Mouse (Mus musculus) neural tube, embryonic 12.5 days (tissue): ENCODE results near the gene Spn. TPM values are rescaled to one million over a fixed set of nuclear protein-coding genes. Genes with fewer than 3 reads are reported as not detected.
"Not testable (repeated sequence)": the region's sequence is repeated elsewhere in the genome, so short reads cannot be mapped to it uniquely, and the experiment has no call there.

Source experiments
- ATAC-seq: fragments of 200-750 bp; cut with Nextera tagmentation; 2 replicates; pipeline ENCODE4 v1.8.0; 2017; ENCODE audit warnings: low read depth, mild to moderate bottlenecking, moderate TSS enrichment, moderate library complexity; ENCODE audit not compliant: low FRiP score
- H3K27ac ChIP-seq: fragments of 300-500 bp; sonication (generic); 2 replicates; pipeline ENCODE4 v1.5.1; 2016
- H3K27me3 ChIP-seq: fragments of 300-500 bp; sonication (generic); replicated peaks from 2 replicates; pipeline ENCODE4 v1.6.1; 2016; ENCODE audit warnings: mild to moderate bottlenecking
- H3K36me3 ChIP-seq: fragments of 300-500 bp; sonication (generic); 2 replicates; pipeline ENCODE4 v1.6.1; 2016; ENCODE audit warnings: mild to moderate bottlenecking
- H3K4me1 ChIP-seq: fragments of 300-500 bp; sonication (generic); 2 replicates; pipeline ENCODE4 v1.6.1; 2016
- H3K4me2 ChIP-seq: fragments of 300-500 bp; sonication (generic); replicated peaks from 2 replicates; pipeline ENCODE4 v1.6.1; 2016; ENCODE audit warnings: mild to moderate bottlenecking
- H3K4me3 ChIP-seq: fragments of 300-500 bp; sonication (generic); 2 replicates; pipeline ENCODE4 v1.5.1; 2016
- H3K9ac ChIP-seq: fragments of 300-500 bp; sonication (generic); 2 replicates; pipeline ENCODE4 v1.6.1; 2016; ENCODE audit warnings: mild to moderate bottlenecking
- H3K9me3 ChIP-seq: fragments of 300-500 bp; sonication (generic); 2 replicates; pipeline ENCODE4 v1.6.1; 2016; ENCODE audit warnings: mild to moderate bottlenecking
- WGBS: fragments of 180-500 bp; shearing (Covaris S2); methylation state at CpG from one replicate; pipeline ENCODE4 v1.1.7; 2016; 5-methylcytosine and 5-hydroxymethylcytosine counted together
- polyA plus RNA-seq: library from polyadenylated mRNA; unstranded; fragments of >200 nt; fragmentation: Nextera tagmentation; extraction: Ambion mirVana; gene quantifications from 2 replicates; pipeline ENCODE4 v1.2.1, GENCODE M21; 2016

Spn gene
- polyA plus RNA-seq, 1 experiment from 2014 or later, result 0.34 TPM

DNA sequence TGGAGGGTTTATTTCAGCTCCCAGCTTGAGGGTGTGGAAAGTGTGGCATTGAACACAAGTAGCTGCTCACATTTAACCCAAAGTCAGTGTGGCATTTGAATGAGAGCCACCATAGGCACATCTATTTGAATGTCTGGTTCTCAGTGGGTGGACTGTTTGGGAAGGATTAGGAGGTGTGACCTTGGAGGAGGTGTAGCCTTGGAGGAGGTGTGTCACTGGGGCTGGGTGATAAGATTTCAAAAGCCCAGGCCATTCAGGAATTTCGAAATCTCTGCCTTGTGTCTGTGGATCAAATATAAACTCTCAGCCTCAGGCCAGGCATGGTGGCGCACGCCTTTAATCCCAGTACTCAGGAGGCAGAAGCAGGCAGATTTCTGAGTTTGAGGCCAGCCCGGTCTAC, 38.7 kb downstream of the Spn start:
- Histone ChIP-seq H3K4me1 (no peaks in the 10 kb centered on the region), H3K27me3 (no peaks in the 10 kb centered on the region), H3K27ac (no peak overlapping the region), H3K9me3 (no peaks in the 10 kb centered on the region), H3K36me3 (no peaks in the 10 kb centered on the region), H3K4me2 (no peak overlapping the region), H3K4me3 (no peak overlapping the region), H3K9ac (no peak overlapping the region)
- 88% methylated on average over 4 of the region's 4 CpGs for WGBS
- ATAC-seq, result no peak

- no peak for ATAC-seq
- 87% methylated on average over 5 of the region's 5 CpGs for WGBS
- no peak overlapping the region for H3K9ac ChIP-seq
- H3K4me3 ChIP-seq, result no peak overlapping the region
- H3K4me1 ChIP-seq, result no peaks in the 10 kb centered on the region
- no peak overlapping the region for H3K4me2 ChIP-seq
- no peaks in the 10 kb centered on the region for H3K9me3 ChIP-seq
- no peak overlapping the region for H3K27ac ChIP-seq
- H3K27me3 ChIP-seq, result no peaks in the 10 kb centered on the region
- H3K36me3 ChIP-seq, result no peaks in the 10 kb centered on the region
Observed at GRCm38 (mm10) chr7:127098521-127098920, 39.1 kb downstream of the Spn start.

DNA sequence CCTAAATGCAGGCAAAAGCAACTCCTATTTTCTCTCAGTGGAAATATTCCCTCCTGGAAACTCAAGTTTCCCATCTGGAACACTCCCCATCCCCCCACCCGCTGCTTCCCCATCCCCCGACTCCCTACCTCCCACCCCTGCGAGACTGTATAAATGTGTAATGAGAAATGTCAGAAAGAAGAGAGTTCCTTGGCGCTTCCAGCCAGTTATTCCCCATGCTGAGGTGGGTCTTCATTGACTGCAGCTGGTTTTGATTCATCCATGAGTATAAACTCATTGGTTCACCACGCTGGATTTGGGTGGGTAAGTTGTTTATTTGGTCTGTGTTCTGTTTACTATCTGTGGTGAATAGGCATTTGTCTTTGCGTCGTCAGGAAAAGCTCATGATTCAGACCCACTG, 41.2 kb downstream of the Spn start:
- Histone ChIP-seq H3K9me3 (no peaks in the 10 kb centered on the region), H3K36me3 (no peaks in the 10 kb centered on the region), H3K27me3 (no peaks in the 10 kb centered on the region), H3K27ac (no peak overlapping the region), H3K4me1 (no peaks in the 10 kb centered on the region), H3K4me3 (no peak overlapping the region), H3K4me2 (no peak overlapping the region), H3K9ac (no peak overlapping the region)
- ATAC-seq, result no peak
- 78% methylated on average over 7 of the region's 7 CpGs for WGBS

GRCm38 (mm10) chr7:127093914-127094313, 43.7 kb downstream of the Spn start:
- Histone ChIP-seq H3K4me3 (no peak overlapping the region), H3K9me3 (no peaks in the 10 kb centered on the region), H3K9ac (no peak overlapping the region), H3K27ac (no peak overlapping the region), H3K27me3 (no peaks in the 10 kb centered on the region), H3K36me3 (no peaks in the 10 kb centered on the region), H3K4me2 (no peak overlapping the region), H3K4me1 (peaks cover 6% of the 10 kb centered on the region)
- 79% methylated on average over 3 of the region's 3 CpGs for WGBS
- no peak for ATAC-seq

DNA sequence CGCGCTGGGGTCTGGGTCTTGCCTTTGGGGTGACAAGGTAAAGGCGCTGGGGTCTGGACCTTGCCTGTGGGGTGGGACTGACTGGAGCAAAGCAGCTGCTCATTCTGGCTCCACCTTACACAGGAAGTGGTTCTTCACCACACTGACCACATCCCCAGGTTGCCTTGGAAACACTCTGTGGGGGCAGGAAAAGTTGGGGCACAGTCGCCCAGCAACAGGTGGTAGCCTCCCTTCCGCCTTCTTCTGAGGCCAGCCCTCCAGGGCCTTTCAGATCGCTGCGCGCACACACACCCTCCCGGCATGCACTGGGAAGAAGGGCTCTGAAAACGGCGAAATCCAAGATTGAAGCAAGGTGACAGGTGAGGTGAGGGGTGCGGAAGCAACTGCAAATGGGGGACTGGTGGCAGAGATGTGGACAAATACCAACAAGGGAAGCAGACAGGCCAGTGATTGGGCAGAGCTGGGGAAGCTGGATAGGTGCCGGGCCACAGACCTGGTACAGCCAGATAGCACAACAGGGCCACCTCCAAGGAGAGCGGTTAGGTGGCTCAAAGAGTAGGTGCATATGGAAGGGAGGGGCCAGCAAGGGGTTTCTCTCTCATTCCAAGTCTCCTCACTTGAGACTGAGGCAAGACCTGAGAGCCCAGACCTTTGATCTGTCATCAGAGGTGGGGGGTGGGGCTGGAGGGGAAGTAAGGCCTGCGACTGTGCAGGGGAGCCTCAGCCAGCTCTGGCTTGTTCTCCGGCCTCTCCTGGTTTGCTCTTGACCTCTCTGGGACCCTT, 46.3 kb downstream of the Spn start, which contains the start of gene AI467606:
Gene AI467606 (plus strand): TSS at position 246 of the 783 bp plus-strand sequence.
- 0 out of 2 replicates have a peak within 1 kb of the TSS, but pooled peaks have one; percentile 7 for H3K4me2 ChIP-seq
- H3K4me3 ChIP-seq, result no peak within 1 kb of the TSS
- no peaks in the 10 kb centered on the region for H3K9me3 ChIP-seq
- H3K27ac ChIP-seq, result no peak within 1 kb of the TSS
- no peak within 1 kb of the TSS for H3K9ac ChIP-seq
- no peak for ATAC-seq
- 72% methylated on average over 16 of the region's 16 CpGs for WGBS
- H3K27me3 ChIP-seq, result no peaks in the 10 kb centered on the region
- no peaks in the 10 kb centered on the region for H3K36me3 ChIP-seq
- H3K4me1 ChIP-seq, result peaks cover 9% of the 10 kb centered on the region

- Histone ChIP-seq H3K27ac (no peak overlapping the region), H3K9me3 (no peaks in the 10 kb centered on the region), H3K4me2 (no peak overlapping the region), H3K9ac (no peak overlapping the region), H3K36me3 (no peaks in the 10 kb centered on the region), H3K4me1 (peaks cover 9% of the 10 kb centered on the region), H3K27me3 (no peaks in the 10 kb centered on the region), H3K4me3 (no peak overlapping the region)
- WGBS, result 88% methylated on average over 19 of the region's 20 CpGs
- ATAC-seq, result no peak
Observed at GRCm38 (mm10) chr7:127090154-127091113, 47.2 kb downstream of the Spn start.

- no peaks in the 10 kb centered on the region for H3K36me3 ChIP-seq
- peak overlapping the region; percentile 54 for H3K4me2 ChIP-seq
- no peak for ATAC-seq
- WGBS, result 26% methylated on average over 27 of the region's 27 CpGs
- H3K4me1 ChIP-seq, result peaks cover 9% of the 10 kb centered on the region
- 0 out of 2 replicates have a peak overlapping the region, but pooled peaks have one; percentile 17 for H3K9ac ChIP-seq
- H3K9me3 ChIP-seq, result no peaks in the 10 kb centered on the region
- no peak overlapping the region for H3K27ac ChIP-seq
- H3K27me3 ChIP-seq, result no peaks in the 10 kb centered on the region
- H3K4me3 ChIP-seq, result peak overlapping the region; percentile 19
Observed at GRCm38 (mm10) chr7:127088901-127089845, 48.5 kb downstream of the Spn start.

DNA sequence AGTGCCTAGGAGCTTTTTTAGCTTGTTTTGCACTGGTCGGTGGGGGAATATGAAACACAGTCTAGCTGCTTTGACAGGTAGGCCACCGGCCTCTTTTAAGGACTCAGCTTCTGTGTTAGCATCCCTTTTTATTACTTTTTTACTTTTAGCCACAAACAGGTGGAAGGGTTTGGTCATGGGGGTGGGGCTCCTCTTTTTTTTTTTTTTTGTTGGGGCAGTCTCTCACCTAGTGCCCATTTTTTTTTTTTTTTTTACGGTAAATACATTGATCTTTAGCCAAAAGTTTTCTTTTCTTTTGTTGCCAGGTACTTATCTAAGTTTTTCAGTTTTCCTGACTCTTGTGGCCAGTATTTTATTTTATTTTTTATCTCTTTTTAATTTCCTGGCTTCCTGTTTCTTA, 49.5 kb downstream of the Spn start:
- no peaks in the 10 kb centered on the region for H3K27me3 ChIP-seq
- H3K9ac ChIP-seq, result no peak overlapping the region
- peaks cover 9% of the 10 kb centered on the region for H3K4me1 ChIP-seq
- H3K27ac ChIP-seq, result no peak overlapping the region
- WGBS, result 90% methylated on average over 3 of the region's 3 CpGs
- H3K9me3 ChIP-seq, result no peaks in the 10 kb centered on the region
- H3K4me2 ChIP-seq, result no peak overlapping the region
- no peak overlapping the region for H3K4me3 ChIP-seq
- ATAC-seq, result no peak
- H3K36me3 ChIP-seq, result no peaks in the 10 kb centered on the region

GRCm38 (mm10) chr7:127087278-127088010, 50.2 kb downstream of the Spn start, which contains the start of gene Zg16:
Gene Zg16 (minus strand): TSS chr7:127087328.
- not testable (repeated sequence) for ATAC-seq, H3K4me2 ChIP-seq, H3K4me3 ChIP-seq, H3K27me3 ChIP-seq, H3K27ac ChIP-seq, H3K36me3 ChIP-seq, H3K9me3 ChIP-seq, H3K4me1 ChIP-seq, H3K9ac ChIP-seq
- 90% methylated on average over 6 of the region's 6 CpGs for WGBS

DNA sequence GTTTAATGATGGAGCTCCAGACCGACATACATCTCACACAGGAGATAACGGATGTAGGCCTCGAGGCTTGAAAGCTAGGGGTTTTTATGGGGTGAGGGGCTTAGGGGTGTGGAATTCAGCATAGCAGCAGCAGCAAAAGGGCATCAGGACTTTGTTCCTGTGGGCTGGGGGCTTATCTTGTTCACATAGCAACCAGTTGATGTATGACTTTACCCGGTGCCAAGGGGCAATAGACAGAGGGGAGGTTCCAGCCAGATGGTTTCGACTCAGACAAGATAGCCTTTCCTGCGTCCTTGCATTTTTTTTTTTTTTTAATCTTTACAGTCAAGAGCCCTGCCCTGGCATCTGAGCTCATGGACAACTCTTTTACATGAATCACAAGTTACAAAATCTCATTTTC, 51.9 kb downstream of the Spn start:
- not testable (repeated sequence) for ATAC-seq, H3K4me1 ChIP-seq, H3K4me2 ChIP-seq, H3K9me3 ChIP-seq, H3K9ac ChIP-seq, H3K4me3 ChIP-seq, H3K27me3 ChIP-seq, H3K36me3 ChIP-seq, H3K27ac ChIP-seq
- 68% methylated on average over 6 of the region's 6 CpGs for WGBS

GRCm38 (mm10) chr7:127084794-127085193, 52.8 kb downstream of the Spn start:
- no peak for ATAC-seq
- Histone ChIP-seq H3K27me3 (no peaks in the 10 kb centered on the region), H3K4me2 (no peak overlapping the region), H3K9me3 (no peaks in the 10 kb centered on the region), H3K36me3 (no peaks in the 10 kb centered on the region), H3K9ac (no peak overlapping the region), H3K27ac (no peak overlapping the region), H3K4me1 (peaks cover 9% of the 10 kb centered on the region), H3K4me3 (no peak overlapping the region)
- WGBS, result 88% methylated on average over 2 of the region's 2 CpGs
